Mouse (Mus musculus): ENCODE results near the gene Bcl2a1d.
"Not testable (repeated sequence)": the region's sequence is repeated elsewhere in the genome, so short reads cannot be mapped to it uniquely, and the experiment has no call there.

Bcl2a1d gene

GRCm38 (mm10) chr9:88731728-88732127, at the start of gene Bcl2a1d:
Gene Bcl2a1d (minus strand): TSS chr9:88731914.
- DNase-seq (ENCODE audit: low spot score in 2 of 2): not testable (repeated sequence)

GRCm38 (mm10) chr9:88770239-88770638, 38.5 kb upstream of the Bcl2a1d start:
- not testable (repeated sequence) for DNase-seq (ENCODE audit: low spot score in 2 of 2)

DNA sequence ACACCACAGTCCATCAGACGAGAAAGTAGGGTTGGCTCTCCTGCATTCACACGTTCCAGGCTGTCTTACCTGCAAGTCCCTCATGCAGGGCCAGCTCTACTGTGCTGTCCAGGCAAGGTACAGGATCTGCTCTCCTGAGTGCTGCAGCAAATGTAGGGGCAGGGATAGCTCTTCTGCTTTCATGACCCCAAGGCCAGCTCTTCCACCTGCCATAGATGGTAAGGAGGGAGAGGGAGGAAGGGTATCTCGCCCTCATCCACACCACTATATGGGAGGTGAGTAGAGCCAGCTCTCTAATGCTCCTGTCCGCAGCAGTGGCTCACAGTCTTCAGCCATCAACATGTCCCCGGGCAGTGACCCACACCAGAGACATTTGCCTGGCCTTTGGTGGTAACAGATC, 37.8 kb upstream of the Bcl2a1d start:
- not testable (repeated sequence) for DNase-seq (ENCODE audit: low spot score in 2 of 2)

DNA sequence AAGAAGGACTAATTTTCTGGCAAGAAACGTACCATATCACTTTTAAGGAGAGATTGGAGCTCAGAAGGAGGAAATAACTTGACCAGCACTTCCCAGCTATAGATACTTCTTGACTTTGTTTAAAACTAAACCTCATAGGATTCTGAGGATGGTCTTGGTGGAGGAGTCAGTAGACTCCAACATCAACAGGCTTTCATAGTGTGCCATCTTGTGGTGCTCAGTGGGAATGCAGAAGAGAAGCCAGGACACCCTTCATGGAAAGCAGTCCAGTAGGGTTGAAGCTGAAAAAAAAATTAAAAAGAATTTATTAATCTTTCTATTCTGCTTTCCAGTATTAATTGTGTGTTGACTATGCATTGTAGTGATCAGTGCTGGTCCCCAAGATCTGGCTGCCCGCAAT, 15.0 kb upstream of the Bcl2a1d start:
- peak; percentile 26 to 53 for DNase-seq (ENCODE audit: low spot score in 2 of 2)

DNA sequence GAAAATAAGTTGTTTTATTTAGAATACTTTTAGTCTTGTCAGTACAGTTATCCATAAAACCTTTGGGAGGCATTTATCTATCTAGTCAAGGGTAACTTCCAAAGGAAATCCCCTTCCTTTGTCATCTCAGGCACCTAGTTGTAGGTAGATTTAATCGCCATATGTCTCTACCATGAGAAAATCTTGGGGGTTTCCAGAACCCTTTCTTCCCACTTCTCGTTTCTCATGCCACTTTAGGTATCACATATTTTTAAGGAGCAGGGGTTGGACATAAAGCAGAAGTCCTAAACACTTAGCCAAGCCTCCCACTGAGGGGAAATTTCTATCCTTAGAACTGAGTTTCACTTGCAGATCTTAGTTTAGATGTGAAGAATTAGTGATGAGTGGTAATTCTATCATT, 14.3 kb upstream of the Bcl2a1d start:
- not testable (repeated sequence) for DNase-seq (ENCODE audit: low spot score in 2 of 2)

DNA sequence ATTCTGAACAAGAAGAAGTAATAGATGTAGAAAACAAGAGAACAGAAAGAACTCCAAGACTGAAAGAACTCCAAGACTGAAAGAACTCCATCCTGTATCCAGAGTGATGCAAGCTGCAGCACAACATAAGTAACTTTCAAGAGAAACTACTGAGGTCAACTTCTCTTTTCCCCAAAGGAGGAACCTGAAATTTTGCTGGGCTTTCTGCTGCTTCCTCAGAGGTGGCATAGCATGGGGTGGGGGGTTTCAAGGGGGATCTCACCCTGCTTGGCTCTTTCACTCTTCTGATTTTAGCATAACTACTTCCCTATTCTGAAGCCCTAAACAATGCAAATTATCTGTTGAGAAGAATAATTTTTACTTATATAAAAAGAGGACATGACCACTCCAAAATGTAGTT, 3.6 kb upstream of the Bcl2a1d start:
- not testable (repeated sequence) for DNase-seq (ENCODE audit: low spot score in 2 of 2)

DNA sequence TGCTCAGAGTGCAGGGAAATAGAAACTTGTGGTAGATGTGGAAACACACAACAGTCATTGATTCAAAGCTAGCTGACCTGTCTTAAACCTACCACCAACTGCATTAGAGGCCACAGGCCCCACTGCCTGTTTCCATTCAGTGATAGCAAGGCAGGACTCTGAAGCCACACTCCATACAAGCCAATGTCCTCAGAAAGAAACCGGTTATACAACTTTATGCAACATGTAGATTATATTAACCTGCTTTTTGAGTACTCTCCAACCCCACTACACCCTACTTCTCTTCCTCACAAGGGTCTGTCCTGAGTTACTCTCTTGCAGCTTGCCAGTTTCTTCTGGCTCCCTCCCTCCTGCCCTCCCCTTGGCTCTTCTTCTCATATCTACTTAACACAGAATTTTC, 1.5 kb upstream of the Bcl2a1d start:
- DNase-seq (ENCODE audit: low spot score in 2 of 2): not testable (repeated sequence)

DNA sequence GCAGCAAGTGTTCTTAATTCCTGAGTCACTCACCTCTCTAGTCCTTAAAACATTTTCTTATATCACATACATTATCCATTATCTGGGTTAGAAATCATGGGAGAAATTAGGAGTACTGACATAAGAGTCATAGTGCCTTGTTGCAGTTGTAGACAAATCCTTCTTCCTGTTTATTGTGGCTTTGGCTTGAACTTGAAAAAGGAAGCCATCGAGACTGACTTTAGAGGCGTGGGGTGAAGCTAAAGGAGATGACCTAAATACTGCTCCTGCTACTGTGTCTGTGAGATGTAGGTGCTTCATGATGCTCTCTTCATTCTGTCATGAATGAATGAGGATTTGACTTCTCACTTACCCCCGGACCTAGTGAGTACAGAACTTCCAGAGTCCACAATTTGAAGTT, 620 bp upstream of the Bcl2a1d start:
- DNase-seq (ENCODE audit: low spot score in 2 of 2): not testable (repeated sequence)

DNA sequence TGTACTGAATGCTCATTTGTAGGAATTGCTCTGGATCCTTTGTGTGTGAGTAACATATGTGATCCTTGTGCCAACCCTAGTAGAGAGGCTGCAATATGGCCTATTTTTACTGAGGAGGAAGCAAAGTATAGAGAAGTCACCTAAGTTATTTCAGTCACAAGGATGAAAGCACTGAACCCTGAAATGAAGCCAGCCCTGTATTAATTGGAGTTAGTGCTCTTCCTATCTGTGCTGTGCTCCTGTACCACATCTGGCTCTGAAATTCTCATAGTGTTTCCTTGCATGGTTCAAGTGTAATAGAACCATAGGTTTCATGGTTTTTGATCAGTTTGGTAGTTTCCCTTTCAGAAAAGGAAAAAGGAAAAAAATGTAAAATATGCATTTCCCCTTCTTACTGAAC, 3.4 kb downstream of the Bcl2a1d start:
- not testable (repeated sequence) for DNase-seq (ENCODE audit: low spot score in 2 of 2)

GRCm38 (mm10) chr9:88721628-88722027, 10.1 kb downstream of the Bcl2a1d start:
- DNase-seq (ENCODE audit: low spot score in 2 of 2): not testable (repeated sequence)

- DNase-seq (ENCODE audit: low spot score in 2 of 2): peak; percentile 49 to 60
Measured at GRCm38 (mm10) chr9:88719989-88720537, 11.7 kb downstream of the Bcl2a1d start, which contains the start of gene Mthfsl. Gene Mthfsl (minus strand): TSS chr9:88720296.

- DNase-seq (ENCODE audit: low spot score in 2 of 2): peak; percentile 28 to 49
Measured at GRCm38 (mm10) chr9:88719073-88719921, 12.4 kb downstream of the Bcl2a1d start.

DNA sequence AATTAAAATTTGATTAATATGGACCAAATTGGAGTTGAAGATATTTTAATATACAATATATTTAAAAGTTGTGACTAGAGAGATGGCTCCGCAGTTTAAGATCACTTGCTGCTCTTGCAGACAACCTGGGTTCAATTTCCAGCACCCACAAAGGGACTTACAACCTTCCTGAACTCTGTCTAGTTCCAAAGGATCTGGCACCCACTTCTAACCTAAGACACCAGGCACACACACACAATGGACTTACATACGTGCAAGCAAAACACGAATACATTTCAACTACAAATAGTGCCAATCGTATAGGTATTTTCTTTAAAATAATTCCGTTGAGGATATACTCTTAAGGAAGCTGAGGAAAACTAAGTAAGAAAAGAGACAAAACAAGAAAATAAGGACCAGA, 13.1 kb downstream of the Bcl2a1d start:
- DNase-seq (ENCODE audit: low spot score in 2 of 2): peak in 1 of 2 experiments; percentile 30

GRCm38 (mm10) chr9:88718140-88718539, 13.6 kb downstream of the Bcl2a1d start:
- peak; percentile 34 to 51 for DNase-seq (ENCODE audit: low spot score in 2 of 2)

DNA sequence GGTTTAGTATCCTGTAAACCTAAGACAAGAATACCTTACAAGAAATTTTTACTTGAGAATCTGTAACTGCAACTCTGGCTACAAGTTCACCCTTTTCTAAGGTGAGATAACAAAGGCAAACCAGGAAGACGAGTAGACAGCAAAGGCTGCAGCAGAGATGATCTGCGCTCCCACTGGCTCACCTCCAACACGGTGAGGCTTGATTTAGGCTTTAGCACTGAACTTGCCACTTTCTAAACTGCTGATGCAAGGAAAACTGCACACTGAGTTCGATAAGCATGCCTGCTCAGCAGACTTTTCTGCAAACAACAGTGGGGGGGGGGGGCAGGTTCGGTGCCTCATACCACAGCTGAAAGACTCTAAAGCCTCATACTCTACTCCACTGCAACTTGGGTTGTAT, 17.2 kb downstream of the Bcl2a1d start:
- DNase-seq (ENCODE audit: low spot score in 2 of 2): not testable (repeated sequence)

GRCm38 (mm10) chr9:88712164-88712749, 19.5 kb downstream of the Bcl2a1d start:
- DNase-seq (ENCODE audit: low spot score in 2 of 2): not testable (repeated sequence)

- DNase-seq (ENCODE audit: low spot score in 2 of 2): not testable (repeated sequence)
Measured at GRCm38 (mm10) chr9:88710910-88711438, 20.7 kb downstream of the Bcl2a1d start.

- not testable (repeated sequence) for DNase-seq (ENCODE audit: low spot score in 2 of 2)
Measured at GRCm38 (mm10) chr9:88710439-88710838, 21.3 kb downstream of the Bcl2a1d start.

DNA sequence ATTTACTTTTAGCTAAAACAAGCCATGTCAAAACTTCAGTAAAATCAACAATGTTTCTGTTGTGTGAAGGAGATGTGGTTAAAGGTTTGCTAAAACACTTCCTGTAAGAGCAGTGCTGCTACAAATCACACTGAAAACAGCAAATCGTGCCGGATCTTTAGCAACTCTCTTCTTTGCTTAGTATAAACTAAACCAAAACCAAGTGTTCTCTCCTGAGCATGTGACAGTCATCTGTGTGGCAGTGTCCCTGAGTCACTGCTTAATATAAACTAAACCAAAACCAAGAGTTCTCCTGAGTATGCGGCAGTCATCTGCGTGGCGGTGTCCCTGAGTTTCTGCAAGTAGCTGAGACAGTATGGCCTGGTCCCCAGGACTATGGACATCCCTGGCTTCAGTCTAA, 21.9 kb downstream of the Bcl2a1d start:
- not testable (repeated sequence) for DNase-seq (ENCODE audit: low spot score in 2 of 2)

DNA sequence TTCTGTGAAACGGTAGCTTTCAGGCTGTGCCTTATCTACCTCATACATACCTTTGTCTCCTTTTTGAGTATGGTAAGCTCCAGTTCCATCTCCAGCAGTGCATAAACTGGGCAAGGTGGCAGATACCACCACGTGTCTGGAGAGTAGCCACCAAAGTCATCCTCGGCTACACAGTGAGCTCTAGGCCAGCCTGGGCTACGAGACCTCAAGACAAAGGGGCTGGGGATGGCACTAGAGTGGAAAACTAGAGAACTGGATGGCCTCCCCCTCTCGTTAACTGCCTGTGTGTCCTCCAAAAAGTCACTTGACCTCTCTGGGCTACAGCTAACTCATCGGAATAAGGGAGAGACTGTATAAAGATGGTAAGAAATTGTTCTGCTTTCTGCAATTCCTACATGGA, 22.4 kb downstream of the Bcl2a1d start:
- no peak for DNase-seq (ENCODE audit: low spot score in 2 of 2)

- DNase-seq (ENCODE audit: low spot score in 2 of 2): no peak
Measured at GRCm38 (mm10) chr9:88706700-88707099, 25.0 kb downstream of the Bcl2a1d start.

GRCm38 (mm10) chr9:88705157-88705556, 26.6 kb downstream of the Bcl2a1d start:
- DNase-seq (ENCODE audit: low spot score in 2 of 2): not testable (repeated sequence)

Data from frontal cortex, postnatal 36 days (tissue).